Mouse (Mus musculus) G1E-ER4 (cell line): ENCODE data around the gene Efcab14. TPM values are rescaled to one million over a fixed set of nuclear protein-coding genes. Genes with fewer than 3 reads are reported as not detected.

Source experiments
- GATA1 ChIP-seq: IDR thresholded peaks from one replicate; pipeline ENCODE4 v1.8.0; 2012; ENCODE audit warnings: low read length, inconsistent platforms
- polyA plus RNA-seq: library from polyadenylated mRNA; stranded (reverse); fragments of >175 nt; gene quantifications from 2 replicates; pipeline ENCODE4 v1.2.3, GENCODE M21; 2012

Gene Efcab14
- polyA plus RNA-seq, 1 experiment: 21.4 TPM

- no peak for TF ChIP-seq GATA1
Measured at GRCm38 (mm10) chr4:115820199-115820598, 82.7 kb downstream of the Efcab14 start.

GRCm38 (mm10) chr4:115820944-115821343 lies 83.4 kb downstream of the Efcab14 start:
- no peak for TF ChIP-seq GATA1

- no peak for TF ChIP-seq GATA1
Measured at GRCm38 (mm10) chr4:115821431-115821830, 83.9 kb downstream of the Efcab14 start.

GRCm38 (mm10) chr4:115821928-115822327 lies 84.4 kb downstream of the Efcab14 start:
- no peak for TF ChIP-seq GATA1

GRCm38 (mm10) chr4:115824178-115824577 lies 86.6 kb downstream of the Efcab14 start:
- TF ChIP-seq GATA1: peak; percentile 44

GRCm38 (mm10) chr4:115825271-115825670 lies 87.7 kb downstream of the Efcab14 start:
- no peak for TF ChIP-seq GATA1

Other genes starting within 250 kb of the Efcab14 start
- not detected in 2 replicates for gene Cyp4a14, start 241.6 kb upstream of the Efcab14 start, polyA plus RNA-seq
- gene Cyp4a10, start 219.5 kb upstream of the Efcab14 start, polyA plus RNA-seq: not detected in 2 replicates
- not detected in 2 replicates for gene Cyp4a31, start 174.1 kb upstream of the Efcab14 start, polyA plus RNA-seq
- not detected in 2 replicates for gene Cyp4a32, start 136.8 kb upstream of the Efcab14 start, polyA plus RNA-seq
- not detected in 2 replicates for gene Cyp4b1, start 90.0 kb upstream of the Efcab14 start, polyA plus RNA-seq
- not detected in 2 replicates for gene Tex38, start 43.3 kb downstream of the Efcab14 start, polyA plus RNA-seq
- 16.4 and 21.4 TPM in 2 replicates for gene Atpaf1, start 47.1 kb downstream of the Efcab14 start, polyA plus RNA-seq
- 9.2 and 15.7 TPM in 2 replicates for gene Mob3c, start 90.3 kb downstream of the Efcab14 start, polyA plus RNA-seq
- gene Mknk1, start 101.5 kb downstream of the Efcab14 start, polyA plus RNA-seq: 35.7 and 36.6 TPM in 2 replicates
- gene Kncn, start 146.7 kb downstream of the Efcab14 start, polyA plus RNA-seq: not detected in 2 replicates
- not detected in 2 replicates for gene 6430628N08Rik, start 152.9 kb downstream of the Efcab14 start, polyA plus RNA-seq
- not detected in 2 replicates for gene Dmbx1, start 202.2 kb downstream of the Efcab14 start, polyA plus RNA-seq